Mouse (Mus musculus) Patski (cell line): ENCODE measurements at regions not wholly inside any gene's neighbourhood (a gene's known extent, or its start where the extent isn't known, plus 50 kb on each side); places are given as distances from the start of the nearest gene placed in this dataset.

Experiments
- ATAC-seq: fragments of 100-300 bp; one replicate; pipeline ENCODE4 v1.8.0; 2021
- CTCF ChIA-PET: fragments of 350-600 bp; sonication (Branson Sonifier 250); formaldehyde crosslinking; loops from one replicate; lab custom pipeline; 2022; ENCODE audit warnings: inconsistent platforms; lab: Charles Lee
- POLR2A ChIA-PET: fragments of 350-600 bp; sonication (Branson Sonifier 250); formaldehyde crosslinking; loops from one replicate; lab custom pipeline; 2022; ENCODE audit warnings: antibody characterized with exemption, inconsistent platforms; lab: Charles Lee
- DNase-seq: peaks from one replicate; pipeline ENCODE4 v3.0.0-alpha.2; 2011; ENCODE audit warnings: low read depth, low spot score
- H3K27me3 ChIP-seq: fragments of 371-371 bp; one replicate; pipeline ENCODE4 v1.5.1; 2021
- CTCF ChIP-seq: fragments of 100-300 bp; IDR thresholded peaks from one replicate; pipeline ENCODE4 v1.5.1; 2021
- in situ Hi-C: fragments of 300-500 bp; cut with MboI; formaldehyde crosslinking; loops from 3 replicates; pipeline ENCODE4 v1.11.1; 2018; ENCODE audit warnings: low pct_unique_long_range_greater_than_20kb, mixed read lengths

DNA sequence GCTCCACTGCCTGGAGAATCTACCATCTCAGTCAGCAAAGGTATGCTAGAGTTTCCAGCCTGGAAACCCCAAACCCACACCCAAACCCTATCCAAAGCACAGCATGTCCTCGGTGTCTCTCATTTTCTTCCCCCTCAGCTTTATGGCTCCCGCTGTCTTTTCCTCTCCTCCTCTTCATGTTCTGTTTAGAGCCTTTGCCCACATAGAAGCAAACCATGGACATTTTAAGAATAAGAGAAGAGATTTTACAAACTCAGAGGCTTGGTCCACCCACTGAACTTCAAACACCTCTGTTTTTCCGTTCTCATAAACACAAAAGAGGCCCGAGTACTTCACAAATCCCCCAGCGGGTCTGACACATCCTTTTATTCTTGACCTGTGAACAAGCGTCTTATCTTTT lies 154.9 kb upstream of the Zc3h12c start:
- ATAC-seq (no peak), DNase-seq (no peak)
- no peak for TF ChIP-seq CTCF
- H3K27me3 ChIP-seq, result peaks cover 7% of the 10 kb centered on the region
- POLR2A ChIA-PET, result no interaction called here
- in situ Hi-C loops, result no loop called here
- CTCF ChIA-PET, result no interaction called here

DNA sequence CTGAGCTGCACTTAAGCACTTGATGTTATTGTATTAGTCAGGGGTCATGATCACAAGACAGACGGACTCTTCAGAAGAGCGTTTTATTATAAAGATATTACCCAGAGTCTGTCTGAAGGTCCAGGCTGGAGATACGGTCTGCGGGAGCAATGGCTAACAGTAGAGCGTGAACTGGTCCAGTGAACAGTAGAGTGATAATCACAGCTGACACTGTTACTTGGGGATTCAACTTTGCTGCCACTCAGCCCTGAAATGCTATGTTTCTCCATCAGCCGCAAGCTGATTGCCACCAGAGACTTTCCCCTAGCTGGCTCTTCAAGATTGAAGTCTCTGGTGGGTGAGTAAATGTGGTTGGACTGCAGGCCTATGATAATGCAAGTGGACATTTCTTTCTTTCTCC lies 133.1 kb upstream of the Zc3h12c start:
- ChIA-PET POLR2A (no interaction called here), CTCF (no interaction called here)

DNA sequence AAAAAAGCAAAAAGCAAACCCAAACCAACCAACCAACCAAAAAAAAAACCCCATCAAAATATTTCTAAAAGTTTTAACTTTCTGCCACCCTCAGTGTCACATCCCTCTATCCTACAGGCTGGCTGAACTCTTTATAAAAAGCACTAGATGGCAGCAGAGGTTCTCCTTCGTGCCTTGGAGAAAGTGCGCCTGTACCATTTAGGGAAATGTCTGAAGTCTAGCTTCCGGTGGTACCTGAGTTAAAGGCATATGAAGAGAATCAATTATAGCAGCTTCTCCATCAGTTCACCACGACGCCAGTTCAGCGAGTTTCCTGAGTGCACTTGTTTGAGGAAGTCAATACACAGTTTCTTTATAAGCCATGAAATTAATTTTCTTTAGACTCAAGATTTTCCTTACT lies 130.0 kb upstream of the Zc3h12c start:
- in situ Hi-C loops, result no loop called here
- POLR2A ChIA-PET, result no interaction called here
- H3K27me3 ChIP-seq, result peaks cover 8% of the 10 kb centered on the region
- peak; percentile 83 for TF ChIP-seq CTCF
- DNase-seq (no peak), ATAC-seq (no peak)
- CTCF ChIA-PET, result interaction anchor here (1.3 to 2.2 kb wide), 2 partner anchors 12 to 845 kb away, joined by 3 to 9 read pairs; no protein-coding TSS in a partner anchor

More for the DNA sequence above, 133.1 kb upstream of the Zc3h12c start:
- in situ Hi-C loops, result loop anchor here (5.0 kb wide), 1 partner anchor 56 kb away; no protein-coding TSS in a partner anchor
- ATAC-seq (no peak), DNase-seq (no peak)
- peaks cover 8% of the 10 kb centered on the region for H3K27me3 ChIP-seq
- no peak for TF ChIP-seq CTCF

DNA sequence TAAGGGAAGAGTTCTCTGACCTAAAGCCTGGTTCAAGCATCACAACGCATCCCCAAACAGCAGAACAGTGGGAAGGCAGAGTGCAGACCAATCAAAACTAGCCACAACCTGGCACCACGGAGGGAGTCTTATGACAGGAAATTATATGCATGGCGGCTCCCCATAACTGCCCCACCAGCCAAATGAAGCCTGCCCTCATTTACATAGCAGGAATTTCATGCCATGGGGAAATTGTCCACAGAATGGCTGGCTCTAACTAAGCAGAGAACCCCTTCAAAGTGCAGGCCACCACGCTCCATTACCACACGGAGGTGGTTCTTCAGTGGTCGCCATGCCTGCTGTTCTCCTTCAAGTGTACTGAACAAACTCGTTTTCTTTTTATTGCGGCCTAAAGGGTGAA lies 126.3 kb upstream of the Zc3h12c start:
- DNase-seq (no peak), ATAC-seq (peak; percentile 35)
- ChIA-PET POLR2A (no interaction called here), CTCF (no interaction called here)
- in situ Hi-C loops, result loop anchor here (5.0 kb wide), 1 partner anchor 848 kb away; no protein-coding TSS in a partner anchor
- no peak for TF ChIP-seq CTCF
- H3K27me3 ChIP-seq, result no peaks in the 10 kb centered on the region

DNA sequence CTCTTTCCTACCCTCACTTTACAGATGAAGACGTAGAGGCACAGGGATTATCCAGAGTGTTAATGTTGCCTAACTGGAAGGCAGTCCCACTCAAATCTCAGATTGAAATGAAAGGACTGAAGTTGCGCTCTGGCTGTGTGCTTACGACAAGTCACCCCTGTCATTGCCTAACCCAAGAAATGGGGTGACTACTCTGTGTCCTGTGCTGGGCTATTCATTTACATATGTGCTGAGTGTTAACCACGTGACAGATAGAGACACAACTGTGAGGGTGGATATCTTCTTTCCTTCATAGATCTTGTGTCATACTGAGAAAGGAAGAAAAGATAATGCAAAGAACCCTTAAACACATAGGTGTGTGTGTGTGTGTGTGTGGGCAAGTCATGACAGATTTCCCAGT lies 120.7 kb upstream of the Zc3h12c start:
- no peak for ATAC-seq

DNA sequence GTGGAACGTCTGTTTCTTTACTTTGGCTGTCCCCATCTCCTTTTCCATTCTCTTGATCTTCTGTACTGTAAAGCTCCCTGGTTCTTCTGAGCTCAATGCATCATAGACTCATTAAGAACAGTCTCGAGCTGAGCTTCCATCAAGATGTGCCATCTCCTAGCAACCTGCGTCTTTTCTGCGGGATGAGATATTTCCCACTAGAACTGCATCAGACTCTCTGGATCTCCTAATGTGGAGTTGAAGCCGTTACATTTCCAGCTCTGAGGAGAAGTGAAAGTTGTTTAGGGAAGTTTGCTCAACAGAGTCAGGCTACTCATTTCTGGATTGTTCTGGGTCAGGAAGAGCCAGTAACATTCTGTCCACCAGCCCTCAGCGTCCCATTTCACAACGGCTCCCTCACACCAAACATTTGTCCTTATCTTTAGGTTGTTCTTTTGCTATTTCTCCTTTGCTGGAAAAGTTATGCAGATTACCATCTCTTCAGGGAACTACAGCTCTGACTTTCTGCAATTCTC lies 119.4 kb upstream of the Zc3h12c start:
- no peak for ATAC-seq
- CTCF ChIA-PET, result interaction anchor here (0.6 to 1.4 kb wide), 4 partner anchors 66 to 311 kb away, joined by 3 to 4 read pairs (median 4); no protein-coding TSS in a partner anchor
- DNase-seq, result no peak
- no peaks in the 10 kb centered on the region for H3K27me3 ChIP-seq
- TF ChIP-seq CTCF, result no peak
- in situ Hi-C loops, result loop anchor here (5.0 to 10.0 kb wide), 4 partner anchors 121 to 311 kb away; partner anchors contain the start of gene Zc3h12c
- POLR2A ChIA-PET, result no interaction called here

More for the DNA sequence above, 120.7 kb upstream of the Zc3h12c start:
- CTCF ChIA-PET, result interaction anchor here (1.4 kb wide), 1 partner anchor 312 kb away, joined by 4 read pairs; no protein-coding TSS in a partner anchor
- DNase-seq, result no peak
- no peaks in the 10 kb centered on the region for H3K27me3 ChIP-seq
- no peak for TF ChIP-seq CTCF
- in situ Hi-C loops, result loop anchor here (5.0 to 10.0 kb wide), 4 partner anchors 122 to 312 kb away; partner anchors contain the start of gene Zc3h12c
- POLR2A ChIA-PET, result no interaction called here

DNA sequence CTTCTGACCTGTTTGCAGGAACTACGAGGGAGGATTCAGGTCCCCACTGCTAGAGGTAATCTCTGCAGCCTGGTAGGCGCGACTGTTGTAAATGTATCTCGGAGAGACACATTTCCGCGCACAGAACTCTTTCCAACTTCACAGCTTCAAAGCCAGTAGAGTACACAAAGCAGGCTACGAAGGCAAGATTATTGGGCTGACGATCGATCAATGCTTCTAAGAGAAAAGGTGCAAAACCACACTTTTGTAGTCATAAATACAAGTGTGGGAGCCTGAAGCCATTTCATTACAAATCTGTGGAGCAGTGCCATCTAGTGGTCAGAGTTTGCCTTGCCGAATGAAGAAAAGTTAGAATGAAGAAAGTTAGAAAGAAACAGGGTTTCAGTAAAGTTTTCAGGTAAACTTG lies 118.9 kb upstream of the Zc3h12c start:
- in situ Hi-C loops, result loop anchor here (5.0 to 10.0 kb wide), 4 partner anchors 120 to 310 kb away; partner anchors contain the start of gene Zc3h12c
- POLR2A ChIA-PET, result no interaction called here
- CTCF ChIA-PET, result interaction anchor here (0.8 to 1.1 kb wide), 5 partner anchors 9 to 188 kb away, joined by 3 to 4 read pairs (median 3); no protein-coding TSS in a partner anchor
- DNase-seq (no peak), ATAC-seq (no peak)
- peak; percentile 69 for TF ChIP-seq CTCF
- H3K27me3 ChIP-seq, result no peaks in the 10 kb centered on the region

DNA sequence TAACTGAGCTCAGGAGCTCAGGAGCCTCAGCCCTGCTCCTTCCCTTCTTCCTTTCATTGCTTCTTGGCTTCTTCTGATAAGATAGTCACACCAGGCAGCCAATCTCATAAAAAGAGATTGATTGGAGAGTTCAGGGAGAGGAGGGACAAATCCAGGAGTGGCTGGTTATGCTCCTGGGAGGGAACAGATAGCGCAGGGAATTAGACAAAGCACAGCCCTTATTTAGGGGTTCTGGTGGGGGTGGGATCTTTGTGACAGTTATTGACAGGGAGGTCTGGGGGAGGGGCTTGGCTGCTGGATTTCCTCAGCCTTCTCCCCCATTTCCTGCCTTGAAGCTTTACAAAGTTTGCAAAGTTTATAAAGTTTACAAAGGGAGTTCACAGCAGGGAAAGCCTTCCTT lies 117.7 kb upstream of the Zc3h12c start:
- ChIA-PET CTCF (interaction anchor here (1.0 to 1.6 kb wide), 3 partner anchors 8 to 309 kb away, joined by 3 to 5 read pairs (median 3); no protein-coding TSS in a partner anchor), POLR2A (no interaction called here)
- no peak for DNase-seq
- no peak for ATAC-seq
- in situ Hi-C loops, result loop anchor here (5.0 to 10.0 kb wide), 4 partner anchors 119 to 309 kb away; partner anchors contain the start of gene Zc3h12c
- no peak for TF ChIP-seq CTCF
- no peaks in the 10 kb centered on the region for H3K27me3 ChIP-seq

DNA sequence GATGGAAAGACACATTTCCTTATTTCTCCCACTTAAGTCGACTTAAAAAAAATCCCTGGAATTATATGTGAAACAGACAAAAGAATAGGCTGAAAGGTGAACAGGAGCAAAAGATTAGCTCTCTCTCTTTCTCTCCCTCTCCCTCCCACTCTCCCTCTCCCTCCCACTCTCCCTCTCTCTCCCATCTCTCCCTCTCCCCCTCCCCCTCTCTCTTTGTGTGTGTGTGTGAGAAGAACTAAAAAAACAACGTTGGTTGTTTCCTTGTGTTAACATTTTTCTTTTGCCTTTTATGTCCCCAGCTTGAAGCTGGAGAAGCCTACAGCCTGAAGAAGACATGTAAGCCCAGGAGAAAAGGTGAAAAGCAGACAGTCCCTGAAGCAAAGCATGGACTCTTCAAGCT lies 115.2 kb upstream of the Zc3h12c start:
- H3K27me3 ChIP-seq, result no peaks in the 10 kb centered on the region
- no peak for ATAC-seq
- no peak for TF ChIP-seq CTCF
- ChIA-PET CTCF (no interaction called here), POLR2A (no interaction called here)
- in situ Hi-C loops, result loop anchor here (10.0 kb wide), 1 partner anchor 149 kb away; no protein-coding TSS in a partner anchor
- DNase-seq, result no peak

DNA sequence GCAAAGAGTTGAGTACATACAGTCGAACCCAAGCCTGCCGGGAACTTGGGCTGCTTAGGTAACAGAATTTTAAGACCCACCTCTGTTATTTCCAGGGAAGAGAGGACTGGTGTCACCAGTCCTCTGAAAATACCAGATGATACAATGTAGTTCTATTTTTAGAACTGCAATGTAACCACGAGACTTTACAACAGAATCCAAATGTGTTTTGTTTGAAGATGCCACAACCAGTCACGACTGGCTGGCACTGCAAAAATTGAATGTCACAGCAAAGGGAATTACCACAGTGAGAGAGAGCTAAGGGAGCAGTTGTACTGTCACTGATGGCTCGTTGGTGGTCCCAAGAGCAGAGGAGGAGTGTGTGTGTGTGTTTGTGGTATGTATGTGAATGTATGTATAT lies 112.6 kb upstream of the Zc3h12c start:
- ChIA-PET CTCF (no interaction called here), POLR2A (no interaction called here)
- TF ChIP-seq CTCF, result no peak
- H3K27me3 ChIP-seq, result no peaks in the 10 kb centered on the region
- ATAC-seq (no peak), DNase-seq (no peak)
- in situ Hi-C loops, result loop anchor here (10.0 kb wide), 1 partner anchor 146 kb away; no protein-coding TSS in a partner anchor

DNA sequence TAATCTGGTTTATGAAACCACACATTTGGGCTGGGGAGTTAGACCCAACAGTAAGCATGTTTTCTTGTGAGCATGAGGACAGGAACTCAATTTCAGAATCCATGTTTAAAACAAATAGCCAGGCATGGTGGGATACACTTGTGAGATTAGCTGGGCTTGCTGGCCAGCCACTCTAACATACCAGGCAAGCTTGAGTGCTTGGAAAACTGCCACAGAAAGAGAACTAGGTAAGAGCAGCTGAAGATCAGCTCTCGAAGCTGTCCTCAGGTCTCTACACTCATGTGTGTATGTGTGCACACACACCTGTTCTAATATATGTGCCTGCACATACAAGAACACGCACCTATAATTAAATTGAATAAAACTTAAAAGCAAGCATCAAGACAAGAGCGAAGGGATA lies 112.2 kb upstream of the Zc3h12c start:
- in situ Hi-C loops, result loop anchor here (10.0 kb wide), 1 partner anchor 146 kb away; no protein-coding TSS in a partner anchor
- CTCF ChIA-PET, result no interaction called here
- POLR2A ChIA-PET, result no interaction called here
- no peak for ATAC-seq
- no peak for TF ChIP-seq CTCF
- no peaks in the 10 kb centered on the region for H3K27me3 ChIP-seq
- no peak for DNase-seq
